Mouse (Mus musculus) hindbrain, embryonic 16.5 days (tissue): ENCODE data around the gene Cdc42ep4. TPM values are rescaled to one million over a fixed set of nuclear protein-coding genes. Genes with fewer than 3 reads are reported as not detected.

ENCODE experiments used
- ATAC-seq: fragments of 200-750 bp; cut with Nextera tagmentation; 2 replicates; pipeline ENCODE4 v1.8.0; 2017; ENCODE audit warnings: moderate TSS enrichment, moderate library complexity
- H3K27ac ChIP-seq: fragments of 300-500 bp; sonication (generic); 2 replicates; pipeline ENCODE4 v1.5.1; 2014; ENCODE audit warnings: low read depth, mild to moderate bottlenecking, control low read depth, low read length, moderate library complexity
- H3K27me3 ChIP-seq: fragments of 300-500 bp; sonication (generic); replicated peaks from 2 replicates; pipeline ENCODE4 v1.6.1; 2014; ENCODE audit warnings: low read length; ENCODE audit not compliant: control insufficient read depth, insufficient read depth
- H3K36me3 ChIP-seq: fragments of 300-500 bp; sonication (generic); 2 replicates; pipeline ENCODE4 v1.6.1; 2014; ENCODE audit warnings: mild to moderate bottlenecking, low read length, moderate library complexity, mixed read lengths; ENCODE audit not compliant: control insufficient read depth, insufficient read depth
- H3K4me1 ChIP-seq: fragments of 300-500 bp; sonication (generic); 2 replicates; pipeline ENCODE4 v1.6.1; 2014; ENCODE audit warnings: low read depth, low read length; ENCODE audit not compliant: control insufficient read depth, insufficient read depth
- H3K4me2 ChIP-seq: fragments of 300-500 bp; sonication (generic); 2 replicates; pipeline ENCODE4 v1.6.1; 2014; ENCODE audit warnings: mild to moderate bottlenecking, low read length, control low read depth, moderate library complexity
- H3K4me3 ChIP-seq: fragments of 300-500 bp; sonication (generic); 2 replicates; pipeline ENCODE4 v1.5.1; 2014; ENCODE audit warnings: mild to moderate bottlenecking, low read length, control low read depth, moderate library complexity
- H3K9ac ChIP-seq: fragments of 300-500 bp; sonication (generic); 2 replicates; pipeline ENCODE4 v1.6.1; 2014; ENCODE audit warnings: low read depth, mild to moderate bottlenecking, control low read depth, low read length, moderate library complexity
- H3K9me3 ChIP-seq: fragments of 300-500 bp; sonication (generic); 2 replicates; pipeline ENCODE4 v1.6.1; 2014; ENCODE audit warnings: mild to moderate bottlenecking, low read length, moderate library complexity; ENCODE audit not compliant: control insufficient read depth
- WGBS: fragments of 180-500 bp; shearing (Covaris S2); extraction: QIAGEN DNeasy Blood & Tissue Kit; methylation state at CpG from one replicate; pipeline ENCODE4 v1.1.7; 2014; 5-methylcytosine and 5-hydroxymethylcytosine counted together
- polyA plus RNA-seq: library from polyadenylated mRNA; unstranded; fragments of >200 nt; fragmentation: Nextera tagmentation; extraction: Ambion mirVana; gene quantifications from 2 replicates; pipeline ENCODE4 v1.2.1, GENCODE M21; 2015

Gene Cdc42ep4
- polyA plus RNA-seq, 1 experiment from 2014 or later: 72.2 TPM

- H3K4me3 ChIP-seq: no peak overlapping the region
- H3K4me2 ChIP-seq: no peak overlapping the region
- no peak for ATAC-seq
- peaks cover 9% of the 10 kb centered on the region for H3K4me1 ChIP-seq
- WGBS: 55% methylated on average over 9 of the region's 9 CpGs
- H3K9ac ChIP-seq: no peak overlapping the region
- H3K27me3 ChIP-seq: no peaks in the 10 kb centered on the region
- no peaks in the 10 kb centered on the region for H3K36me3 ChIP-seq
- H3K9me3 ChIP-seq: no peaks in the 10 kb centered on the region
- H3K27ac ChIP-seq: no peak overlapping the region
Observed at GRCm38 (mm10) chr11:113754845-113755244, 3.2 kb upstream of the Cdc42ep4 start.

DNA sequence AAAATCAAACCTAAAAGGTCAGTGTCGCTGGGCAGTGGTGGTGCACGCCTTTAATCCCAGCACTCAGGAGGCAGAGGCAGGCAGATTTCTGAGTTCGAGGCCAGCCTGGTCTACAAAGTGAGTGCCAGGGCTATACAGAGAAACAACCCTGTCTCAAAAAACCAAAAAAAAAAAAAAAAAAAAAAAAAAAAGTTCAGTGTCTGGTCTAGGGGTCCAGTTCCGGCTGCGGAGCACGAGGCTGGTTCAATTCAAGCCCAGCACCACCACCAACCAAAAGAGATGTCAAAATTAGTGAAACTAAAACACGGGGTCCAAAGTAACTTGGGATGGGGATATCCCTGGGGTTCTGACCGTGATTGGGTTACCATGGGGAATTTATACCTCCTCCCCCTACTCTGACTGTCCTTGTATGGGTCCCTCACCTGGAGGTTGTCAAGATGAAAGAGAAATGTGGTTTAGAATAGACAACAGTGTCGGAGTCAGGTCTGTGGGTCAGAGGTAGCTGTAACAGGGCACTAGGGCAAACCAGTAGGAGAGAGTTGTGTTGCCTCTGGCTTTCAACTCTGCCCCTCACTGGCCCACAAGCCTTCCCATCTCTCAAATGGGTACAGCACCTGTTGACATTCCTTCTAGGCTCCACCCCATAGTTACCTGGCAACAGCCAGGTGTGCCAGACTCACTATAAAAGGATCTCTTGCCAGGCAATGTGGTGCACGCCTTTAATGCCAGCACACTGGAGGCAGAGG is 1.2 kb upstream of the Cdc42ep4 start:
- H3K27ac ChIP-seq: no peak overlapping the region
- ATAC-seq: no peak
- no peak overlapping the region for H3K9ac ChIP-seq
- 91% methylated on average over 10 of the region's 10 CpGs for WGBS
- no peak overlapping the region for H3K4me3 ChIP-seq
- H3K36me3 ChIP-seq: no peaks in the 10 kb centered on the region
- no peaks in the 10 kb centered on the region for H3K9me3 ChIP-seq
- H3K27me3 ChIP-seq: no peaks in the 10 kb centered on the region
- H3K4me2 ChIP-seq: no peak overlapping the region
- peaks cover 29% of the 10 kb centered on the region for H3K4me1 ChIP-seq

- Histone ChIP-seq H3K36me3 (no peaks in the 10 kb centered on the region), H3K4me2 (peak overlapping the region; percentile 90), H3K27me3 (no peaks in the 10 kb centered on the region), H3K9ac (peak overlapping the region; percentile 59), H3K4me1 (peaks cover 35% of the 10 kb centered on the region), H3K9me3 (no peaks in the 10 kb centered on the region), H3K27ac (peak overlapping the region; percentile 97), H3K4me3 (peak overlapping the region; percentile 94)
- ATAC-seq: peak; percentile 3; the same call in 1 of the 2 replicates
- 30% methylated on average over 15 of the region's 15 CpGs for WGBS
Observed at GRCm38 (mm10) chr11:113752158-113752661, 529 bp upstream of the Cdc42ep4 start.

GRCm38 (mm10) chr11:113750571-113751483 is 854 bp downstream of the Cdc42ep4 start:
- Histone ChIP-seq H3K36me3 (no peaks in the 10 kb centered on the region), H3K4me1 (peaks cover 35% of the 10 kb centered on the region), H3K27ac (peak overlapping the region; percentile 97), H3K4me2 (peak overlapping the region; percentile 90), H3K27me3 (no peaks in the 10 kb centered on the region), H3K9me3 (no peaks in the 10 kb centered on the region), H3K9ac (peak overlapping the region; percentile 99), H3K4me3 (peak overlapping the region; percentile 94)
- peak; percentile 46 for ATAC-seq
- under 1% methylated on average over 64 of the region's 67 CpGs for WGBS

DNA sequence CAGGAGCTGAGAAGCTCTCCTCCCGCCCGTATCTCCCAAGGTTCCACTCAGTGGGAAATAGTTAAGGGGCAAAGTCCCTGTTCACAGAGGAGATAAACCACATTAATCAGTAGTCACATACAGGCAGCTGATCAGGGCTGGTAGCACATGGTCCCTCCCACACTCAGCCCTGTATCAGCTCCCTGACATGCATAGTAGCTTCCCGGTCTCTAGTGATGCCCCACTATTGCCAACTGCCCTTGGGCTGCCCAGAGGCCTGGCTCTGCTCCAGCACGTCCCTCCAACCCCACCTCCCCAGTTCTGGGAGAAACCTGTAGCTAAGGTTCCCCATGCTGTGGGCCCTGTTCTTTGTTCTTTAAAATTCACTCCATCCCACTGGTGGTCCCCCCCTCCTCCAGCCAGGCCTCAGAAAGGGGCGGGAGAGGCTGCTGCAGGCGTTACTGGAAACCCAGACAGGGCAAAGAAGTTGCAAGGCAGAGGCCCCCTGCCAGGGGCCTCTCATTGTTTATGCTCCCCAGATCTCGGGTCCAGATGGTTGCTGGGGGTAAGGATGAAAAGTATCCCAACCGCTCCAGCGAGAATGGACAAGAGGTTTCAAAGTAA is 1.8 kb downstream of the Cdc42ep4 start:
- peak overlapping the region; percentile 90 for H3K4me2 ChIP-seq
- ATAC-seq: peak; percentile 32; the same call in 1 of the 2 replicates
- H3K4me3 ChIP-seq: peak overlapping the region; percentile 94
- peak overlapping the region; percentile 97 for H3K27ac ChIP-seq
- no peaks in the 10 kb centered on the region for H3K36me3 ChIP-seq
- WGBS: 1% methylated on average over 9 of the region's 9 CpGs
- H3K4me1 ChIP-seq: peaks cover 35% of the 10 kb centered on the region
- H3K9me3 ChIP-seq: no peaks in the 10 kb centered on the region
- H3K9ac ChIP-seq: peak overlapping the region; percentile 99
- no peaks in the 10 kb centered on the region for H3K27me3 ChIP-seq

GRCm38 (mm10) chr11:113748797-113749521 is 2.7 kb downstream of the Cdc42ep4 start:
- ATAC-seq: no peak
- H3K9me3 ChIP-seq: no peaks in the 10 kb centered on the region
- peak overlapping the region; percentile 94 for H3K4me3 ChIP-seq
- H3K27me3 ChIP-seq: no peaks in the 10 kb centered on the region
- H3K27ac ChIP-seq: peak overlapping the region; percentile 97
- H3K4me2 ChIP-seq: peak overlapping the region; percentile 90
- peaks cover 35% of the 10 kb centered on the region for H3K4me1 ChIP-seq
- 12% methylated on average over 21 of the region's 21 CpGs for WGBS
- peak overlapping the region; percentile 99 for H3K9ac ChIP-seq
- no peaks in the 10 kb centered on the region for H3K36me3 ChIP-seq

DNA sequence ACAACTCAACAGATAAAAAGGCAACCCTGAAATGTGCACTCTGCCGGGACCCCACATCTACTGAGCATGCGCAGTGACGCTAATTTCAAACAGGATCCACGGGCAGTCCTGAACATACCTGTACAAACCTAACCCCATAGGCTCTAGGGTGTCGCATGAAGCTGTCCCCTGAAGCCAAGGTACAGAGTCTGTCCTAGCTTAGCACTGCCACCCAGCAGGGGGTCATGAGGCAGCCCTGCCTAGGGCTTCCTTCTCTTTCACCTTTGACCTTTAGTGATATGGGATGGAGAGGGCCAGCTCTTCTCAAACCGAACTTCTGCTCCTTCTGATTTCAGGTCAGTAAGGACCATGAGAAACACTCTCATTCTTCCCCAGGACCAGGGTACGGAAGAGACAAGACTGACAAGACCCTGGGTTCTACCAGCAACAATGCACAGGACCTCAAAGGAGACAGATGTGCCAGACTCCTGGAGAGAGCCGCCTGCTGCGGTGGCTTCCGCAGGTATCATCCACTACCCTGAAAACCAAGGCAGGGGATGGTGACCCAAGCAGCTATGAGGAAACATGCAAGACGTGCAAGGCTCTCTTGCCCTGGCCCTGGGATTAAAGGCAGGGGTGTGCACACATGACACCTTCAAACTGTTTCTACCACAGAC is 3.8 kb downstream of the Cdc42ep4 start:
- H3K27me3 ChIP-seq: no peaks in the 10 kb centered on the region
- 0 out of 2 replicates have a peak overlapping the region, but pooled peaks have one; percentile 18 for H3K9ac ChIP-seq
- H3K4me2 ChIP-seq: peak overlapping the region; percentile 90
- H3K9me3 ChIP-seq: no peaks in the 10 kb centered on the region
- H3K27ac ChIP-seq: no peak overlapping the region
- H3K4me1 ChIP-seq: peaks cover 35% of the 10 kb centered on the region
- no peak overlapping the region for H3K4me3 ChIP-seq
- no peak for ATAC-seq
- 0 out of 2 replicates have a peak, but pooled peaks cover 5% of the 10 kb centered on the region for H3K36me3 ChIP-seq
- whole genome bisulfite sequencing: 77% methylated on average over 11 of the region's 11 CpGs

DNA sequence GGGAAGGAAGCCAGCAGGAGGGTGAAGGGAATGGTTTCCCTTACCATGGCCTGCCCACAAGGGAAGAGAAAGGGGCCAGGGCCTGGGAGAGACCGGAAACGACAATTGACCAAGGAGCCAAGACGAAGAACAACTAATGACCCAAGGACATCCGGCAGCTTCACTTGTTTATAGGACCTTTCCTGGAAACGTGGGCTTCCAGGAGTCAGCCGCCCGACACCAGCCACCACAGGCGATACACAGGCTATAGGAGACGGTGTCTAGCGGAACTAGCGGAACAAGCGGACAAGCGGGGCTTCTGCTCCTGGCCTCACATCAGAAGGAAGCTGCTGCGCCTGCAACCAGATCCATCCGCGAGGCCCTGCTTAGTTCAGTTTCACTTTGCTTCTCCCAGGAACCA is 4.6 kb downstream of the Cdc42ep4 start:
- WGBS: 73% methylated on average over 16 of the region's 16 CpGs
- H3K4me3 ChIP-seq: no peak overlapping the region
- H3K9ac ChIP-seq: no peak overlapping the region
- H3K4me1 ChIP-seq: peaks cover 34% of the 10 kb centered on the region
- no peak overlapping the region; the same call in 1 of the 2 replicates for H3K27ac ChIP-seq
- peak overlapping the region; percentile 5; the same call in 1 of the 2 replicates for H3K4me2 ChIP-seq
- no peaks in the 10 kb centered on the region for H3K27me3 ChIP-seq
- no peak for ATAC-seq
- H3K36me3 ChIP-seq: 0 out of 2 replicates have a peak, but pooled peaks cover 5% of the 10 kb centered on the region
- H3K9me3 ChIP-seq: no peaks in the 10 kb centered on the region
